1 mouse cellular context compared by ENCODE assay signal in genomic region chr13:64152241-64152669, GRCm38 (mm10).
TF ChIP-seq lines count a peak whose summit lies in the region.

No protein-coding gene starts in this region.

TF ChIP-seq in CH12.LX, 34 proteins besides CTCF, POLR2A, EP300 and RAD21 (continued from another document):
- TF ChIP-seq TBP (conservative IDR thresholded peaks at IDR 0.05; ENCODE audit: low read depth, low read length) (no peak), ZKSCAN1 (IDR thresholded peaks at IDR 0.05; ENCODE audit: borderline replicate concordance, low read depth, low read length) (no peak), MYC (IDR thresholded peaks at IDR 0.05; ENCODE audit: low read depth, low read length) (no peak), ZNF384 (IDR thresholded peaks at IDR 0.05; ENCODE audit: low read depth, low read length) (no peak), GABPA (IDR thresholded peaks at IDR 0.05; ENCODE audit: insufficient replicate concordance, low read depth, low read length) (no peak), UBTF (IDR thresholded peaks at IDR 0.05; ENCODE audit: low read depth, low read length) (no peak), MAX (IDR thresholded peaks at IDR 0.05; ENCODE audit: low read length) (peak; percentile 89)
